Mouse (Mus musculus): ENCODE data around the gene Rilp. TPM values are rescaled to one million over a fixed set of nuclear protein-coding genes. Genes with fewer than 3 reads are reported as not detected.

The Rilp gene
- total RNA-seq (2023): 1 to 10 TPM; 6.6 to 9.5 TPM

DNA sequence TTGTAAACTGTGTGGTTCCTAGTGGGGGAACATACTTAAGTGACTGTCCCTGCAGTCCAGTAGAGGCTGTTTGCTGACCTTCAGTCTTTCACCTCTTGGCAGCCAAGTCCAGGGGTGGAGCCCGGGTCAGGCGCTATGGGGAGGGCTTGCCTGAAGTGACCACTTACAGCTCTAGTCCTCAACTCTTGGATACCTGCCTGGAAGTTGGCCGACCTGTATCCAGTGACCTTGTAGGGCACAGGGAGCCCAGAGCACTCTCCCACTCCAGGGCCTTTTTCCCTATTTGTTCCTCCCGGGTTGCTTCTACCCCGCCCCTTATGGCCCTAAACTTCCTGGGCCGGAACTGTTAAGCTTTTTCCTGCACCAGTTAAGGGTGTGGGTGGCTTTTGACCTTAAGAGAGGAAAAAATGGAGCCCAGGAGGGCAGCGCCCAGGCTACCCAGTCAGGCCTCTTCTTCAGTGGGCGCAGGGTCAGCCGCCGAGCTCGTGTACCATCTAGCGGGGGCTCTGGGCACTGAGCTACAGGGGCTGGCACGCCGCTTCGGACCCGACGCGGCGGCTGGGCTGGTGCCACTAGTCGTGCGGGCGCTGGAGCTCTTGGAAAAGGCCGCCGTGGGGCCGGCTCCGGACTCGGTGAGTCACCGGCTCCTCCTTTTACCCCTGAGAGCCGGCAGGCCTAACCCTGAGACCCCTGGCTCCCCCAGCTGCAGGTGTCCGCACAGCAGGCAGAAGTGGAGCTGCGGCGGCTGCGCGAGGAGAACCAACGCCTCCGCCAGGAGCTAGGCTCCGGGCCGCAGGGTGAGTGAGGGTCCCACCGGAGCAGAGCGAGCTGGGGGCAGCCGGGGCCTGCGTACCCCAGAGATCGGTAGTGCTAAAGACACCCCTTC is at the start of gene Rilp:
Gene Rilp, plus strand, starts transcription at position 354 of the 886 bp plus-strand sequence.

DNA sequence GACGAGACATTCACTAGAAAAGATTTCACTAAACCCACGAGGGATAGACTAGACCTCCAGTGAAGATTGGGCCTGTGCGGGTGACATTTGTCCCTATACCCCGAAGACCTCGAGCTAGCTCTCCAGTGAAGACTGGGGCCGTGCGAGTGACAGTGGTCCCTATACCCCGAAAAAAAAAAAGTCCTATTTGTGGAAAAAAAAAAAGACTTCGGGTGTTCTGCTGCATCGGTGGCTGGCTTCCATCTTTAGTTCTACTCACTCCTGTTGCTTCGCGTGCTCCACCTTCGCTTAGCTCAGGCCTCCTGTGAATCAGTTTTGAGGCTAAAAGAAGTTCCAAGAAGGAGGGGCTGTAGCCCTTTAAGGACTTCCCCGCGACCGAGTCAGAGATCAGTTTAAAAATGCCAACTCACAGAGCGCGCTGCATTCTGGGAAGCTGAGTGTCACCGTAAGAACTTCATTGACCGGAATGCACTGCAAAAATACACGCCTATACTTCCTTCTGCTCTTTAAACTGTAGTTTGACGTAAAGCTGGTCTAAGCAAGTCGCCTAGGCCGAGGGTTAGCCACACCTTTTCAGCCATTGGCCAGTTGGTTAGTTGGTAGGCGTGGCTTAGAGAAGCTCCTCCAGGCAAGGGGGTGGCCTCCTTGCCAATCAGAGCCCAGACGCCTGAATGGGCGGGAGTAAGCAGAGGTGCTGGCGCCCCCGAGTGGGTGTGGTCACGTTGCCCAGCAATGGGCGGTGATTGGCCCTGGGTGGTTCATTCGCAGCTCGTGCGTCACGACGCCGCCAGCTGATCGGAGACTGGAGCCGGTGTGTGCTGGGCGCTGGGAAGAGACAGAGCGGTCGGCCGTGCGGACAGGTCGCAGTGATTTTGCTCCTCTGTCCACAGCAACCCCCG is 48.8 kb upstream of the Rilp start, which contains the start of gene Tlcd2:
Gene Tlcd2, plus strand, starts transcription at position 872 of the 899 bp plus-strand sequence.

DNA sequence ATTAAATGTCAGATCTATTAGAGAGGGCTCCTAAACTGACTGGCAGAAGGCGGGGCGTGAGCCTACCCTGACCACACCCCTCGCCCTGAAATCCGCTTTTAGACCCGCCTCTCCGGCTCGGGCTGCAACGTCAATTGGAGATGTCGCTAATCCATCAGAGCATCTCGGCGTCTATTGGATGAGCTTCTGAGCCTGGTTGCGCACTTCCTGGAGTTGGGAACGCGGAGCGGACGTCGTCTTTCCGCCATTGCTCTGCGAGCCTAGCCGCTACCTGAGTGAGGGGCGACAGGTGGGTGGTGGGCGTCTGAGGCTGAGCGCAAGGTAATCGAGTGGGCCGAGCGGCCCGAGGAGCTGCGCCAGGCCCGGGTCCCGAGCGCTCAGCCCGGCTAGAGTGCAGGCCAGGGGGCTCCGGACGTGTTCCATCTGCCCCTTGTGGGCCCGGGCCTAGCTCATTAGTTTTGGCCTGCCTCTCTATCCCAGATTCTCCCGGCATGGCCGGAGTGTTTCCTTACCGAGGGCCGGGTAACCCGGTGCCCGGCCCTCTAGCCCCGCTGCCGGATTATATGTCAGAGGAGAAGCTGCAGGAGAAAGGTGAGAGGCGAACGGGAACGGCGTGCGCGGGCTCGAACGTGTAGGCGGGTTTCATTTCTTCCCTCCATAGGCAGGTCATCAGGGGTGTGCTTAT is 23.2 kb upstream of the Rilp start, which contains the start of gene Prpf8:
Gene Prpf8, plus strand, starts transcription at position 216 of the 685 bp plus-strand sequence.

DNA sequence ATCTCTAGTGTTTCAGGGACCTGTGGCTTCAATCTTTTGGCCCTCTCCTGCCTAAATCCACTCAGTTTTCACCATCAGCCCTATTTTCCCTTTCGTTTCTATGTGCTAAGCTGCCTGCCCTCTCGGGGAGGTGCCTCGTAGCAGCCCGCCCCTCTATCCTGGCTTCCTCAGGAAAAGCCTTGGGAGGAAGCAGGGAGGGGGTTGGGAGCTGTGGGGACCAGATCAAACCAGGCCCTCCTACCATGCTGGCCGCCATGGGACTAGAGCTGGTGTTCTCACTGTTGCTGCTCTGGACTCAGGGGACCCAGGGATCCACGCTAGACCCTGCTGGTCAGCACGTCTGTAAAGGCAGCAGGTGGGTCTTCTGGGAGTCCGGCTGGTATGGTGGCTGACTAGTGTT is 3.4 kb downstream of the Rilp start, which contains the start of gene Scarf1:
Gene Scarf1, plus strand, starts transcription at position 205 of the 400 bp plus-strand sequence.

DNA sequence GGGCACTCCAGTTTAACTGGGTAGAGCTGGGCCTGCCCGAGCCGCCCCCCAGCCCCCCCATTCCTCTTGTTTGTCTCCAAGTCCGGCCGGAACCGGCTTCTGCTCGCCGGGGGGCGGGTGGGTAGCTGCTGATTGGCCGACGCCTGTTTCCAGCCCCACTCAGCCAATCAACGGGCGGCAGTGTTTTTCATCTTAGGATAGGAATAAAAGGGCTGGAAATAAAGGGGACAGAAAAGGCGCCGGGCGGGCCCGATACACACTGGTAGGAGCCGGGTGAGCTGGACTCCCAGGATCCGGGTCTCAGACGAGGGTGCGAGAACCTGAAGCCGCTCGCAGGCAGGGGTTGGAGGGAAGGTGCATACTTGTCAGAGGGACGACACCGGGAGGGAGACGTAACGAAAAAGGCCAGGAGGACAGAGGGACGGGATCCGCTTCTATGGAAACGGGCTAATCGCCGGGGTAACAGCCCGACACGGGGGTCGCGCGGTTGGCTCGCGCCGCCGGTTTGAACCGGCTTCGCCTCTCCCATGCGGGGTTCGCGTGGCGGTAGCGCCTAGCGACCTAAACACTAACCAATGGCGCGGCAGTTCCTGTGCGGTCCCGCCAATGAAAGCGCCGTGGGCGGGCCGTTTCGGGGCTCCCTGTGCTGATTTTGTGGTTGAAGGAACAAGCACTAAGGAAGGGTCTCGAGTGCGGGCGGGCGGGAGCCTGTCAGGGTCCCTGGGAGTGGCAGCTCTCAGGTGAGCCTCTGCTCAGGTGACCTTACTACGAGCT is 21.8 kb downstream of the Rilp start, which contains the start of gene Slc43a2:
Gene Slc43a2, plus strand, starts transcription at position 226 of the 774 bp plus-strand sequence.

Other genes starting within 250 kb of the Rilp start
- 10 to 100 TPM; 27.9 to 31.4 TPM for gene Rpa1, start 161.8 kb upstream of the Rilp start, total RNA-seq (2023)
- gene Smyd4, start 161.7 kb upstream of the Rilp start, total RNA-seq (2023): 1 to 10 TPM; 2.9 to 3.1 TPM
- gene Serpinf1, start 87.4 kb upstream of the Rilp start, total RNA-seq (2023): 10 to 100 TPM in 1 of 2 experiments, 1 to 10 TPM in 1; 9.7 to 10.2 TPM
- under 1 TPM; 0.24 to 0.86 TPM for gene Serpinf2, start 70.5 kb upstream of the Rilp start, total RNA-seq (2023)
- gene Wdr81, start 55.4 kb upstream of the Rilp start, total RNA-seq (2023): 10 to 100 TPM; 45.3 to 46.2 TPM
- gene Tlcd2, start 48.4 kb upstream of the Rilp start, total RNA-seq (2023): 1 to 10 TPM; 4.7 to 5.7 TPM
- gene Prpf8, start 23.3 kb upstream of the Rilp start, total RNA-seq (2023): 100 to 1,000 TPM; 112 to 118 TPM
- 1 to 10 TPM; 4.5 to 5.0 TPM for gene Scarf1, start 3.4 kb downstream of the Rilp start, total RNA-seq (2023)
- gene Slc43a2, start 21.6 kb downstream of the Rilp start, total RNA-seq (2023): 100 to 1,000 TPM; 172 TPM
- gene Pitpna, start 78.0 kb downstream of the Rilp start, total RNA-seq (2023): 100 to 1,000 TPM; 398 to 416 TPM
- 100 to 1,000 TPM; 101 to 111 TPM for gene Inpp5k, start 120.9 kb downstream of the Rilp start, total RNA-seq (2023)
- gene Myo1c, start 140.4 kb downstream of the Rilp start, total RNA-seq (2023): 100 to 1,000 TPM; 168 to 182 TPM
- gene Crk, start 169.2 kb downstream of the Rilp start, total RNA-seq (2023): 100 to 1,000 TPM in 1 of 2 experiments, 10 to 100 TPM in 1; 95.5 to 118 TPM
- 100 to 1,000 TPM; 272 to 284 TPM for gene Ywhae, start 222.8 kb downstream of the Rilp start, total RNA-seq (2023)